Mouse (Mus musculus) midbrain, embryonic 15.5 days (tissue): Measurements from ENCODE around the gene Hdc. TPM values are rescaled to one million over a fixed set of nuclear protein-coding genes. Genes with fewer than 3 reads are reported as not detected.

Experiments
- polyA plus RNA-seq: library from polyadenylated mRNA; unstranded; fragments of >200 nt; fragmentation: Nextera tagmentation; extraction: Ambion mirVana; gene quantifications from 2 replicates; pipeline ENCODE4 v1.2.1, GENCODE M21; 2015

Gene Hdc
- polyA plus RNA-seq, 1 experiment from 2014 or later = 1.8 TPM

Other genes with a start within 250 kb of the Hdc start
- 0.10 and 0.25 TPM in 2 replicates for gene Atp8b4, start 118.6 kb downstream of the Hdc start, polyA plus RNA-seq
- 12.7 and 13.0 TPM in 2 replicates for gene Slc27a2, start 66.9 kb downstream of the Hdc start, polyA plus RNA-seq
- 41.3 and 44.1 TPM in 2 replicates for gene Gabpb1, start 57.0 kb upstream of the Hdc start, polyA plus RNA-seq
- gene Usp8, start 88.0 kb upstream of the Hdc start, polyA plus RNA-seq = 28.1 and 28.4 TPM in 2 replicates
- gene Usp50, start 164.2 kb upstream of the Hdc start, polyA plus RNA-seq = 2.1 and 2.3 TPM in 2 replicates